Comparison of ENCODE assay signal across 19 mouse cellular contexts in genomic region chr6:143239362-143240074, GRCm38 (mm10).
"Had no signal": no experiment of that assay in that cellular context is flagged by ENCODE, and none has a peak within 500 bp of the region (broad histone marks: within the 10 kb centered on the region; RNA-seq: fewer than 3 reads in every experiment).

No protein-coding gene starts in this region.

- H3K9me3 ChIP-seq: limb, embryonic 15.5 days; midbrain, embryonic 12.5 days; midbrain, embryonic 15.5 days; neural tube, embryonic 12.5 days; neural tube, embryonic 15.5 days; stomach, embryonic 15.5 days had no signal

- ATAC-seq: liver, postnatal 0 days; lung, postnatal 0 days; midbrain, embryonic 15.5 days had no signal

- H3K4me1 ChIP-seq: limb, embryonic 15.5 days; midbrain, embryonic 12.5 days; midbrain, embryonic 15.5 days; neural tube, embryonic 12.5 days; neural tube, embryonic 15.5 days; stomach, embryonic 15.5 days had no signal

- H3K27ac ChIP-seq: limb, embryonic 15.5 days; liver, embryonic 14.5 days; macrophage; midbrain, embryonic 12.5 days; midbrain, embryonic 15.5 days; neural tube, embryonic 12.5 days; neural tube, embryonic 15.5 days; stomach, embryonic 15.5 days had no signal

- H3K4me2 ChIP-seq: limb, embryonic 15.5 days; liver, embryonic 11.5 days; lung, embryonic 14.5 days; midbrain, embryonic 12.5 days; midbrain, embryonic 15.5 days; neural tube, embryonic 12.5 days; neural tube, embryonic 15.5 days; stomach, embryonic 15.5 days had no signal

- H3K9ac ChIP-seq: limb, embryonic 15.5 days; liver, embryonic 14.5 days; liver, postnatal 0 days; lung, embryonic 14.5 days; midbrain, embryonic 12.5 days; midbrain, embryonic 15.5 days; neural tube, embryonic 12.5 days; neural tube, embryonic 15.5 days; stomach, embryonic 15.5 days had no signal

- H3K27me3 ChIP-seq: limb, embryonic 15.5 days; midbrain, embryonic 12.5 days; midbrain, embryonic 15.5 days; neural tube, embryonic 12.5 days; neural tube, embryonic 15.5 days; stomach, embryonic 15.5 days had no signal

- DNase-seq: kidney, adult 9 months; kidney, postnatal 14 days; kidney, postnatal 4 days; liver, postnatal 0 days; lung, embryonic 14.5 days; retina, postnatal 1 day; right cerebral cortex, postnatal 25 days; spleen, adult 18-20 months; thymus, postnatal 36 days had no signal

- H3K4me3 ChIP-seq: limb, embryonic 15.5 days; midbrain, embryonic 12.5 days; midbrain, embryonic 15.5 days; neural tube, embryonic 12.5 days; neural tube, embryonic 15.5 days; stomach, embryonic 15.5 days had no signal

- H3K36me3 ChIP-seq: limb, embryonic 15.5 days; midbrain, embryonic 12.5 days; midbrain, embryonic 15.5 days; neural tube, embryonic 12.5 days; neural tube, embryonic 15.5 days; stomach, embryonic 15.5 days had no signal
